Mouse (Mus musculus) intestine, embryonic 15.5 days (tissue): ENCODE measurements around the gene Etnk1. TPM values are rescaled to one million over a fixed set of nuclear protein-coding genes. Genes with fewer than 3 reads are reported as not detected.

Experiments used
- ATAC-seq: fragments of 200-750 bp; cut with Nextera tagmentation; 2 replicates; pipeline ENCODE4 v1.8.0; 2017; ENCODE audit warnings: moderate TSS enrichment, moderate library complexity
- H3K27ac ChIP-seq: fragments of 300-500 bp; sonication (generic); 2 replicates; pipeline ENCODE4 v1.5.1; 2015; ENCODE audit warnings: mild to moderate bottlenecking, inconsistent platforms
- H3K27me3 ChIP-seq: fragments of 300-500 bp; sonication (generic); replicated peaks from 2 replicates; pipeline ENCODE4 v1.6.1; 2015; ENCODE audit warnings: inconsistent platforms
- H3K36me3 ChIP-seq: fragments of 300-500 bp; sonication (generic); 2 replicates; pipeline ENCODE4 v1.6.1; 2015; ENCODE audit warnings: inconsistent platforms
- H3K4me1 ChIP-seq: fragments of 300-500 bp; sonication (generic); replicated peaks from 2 replicates; pipeline ENCODE4 v1.6.1; 2015; ENCODE audit warnings: inconsistent platforms
- H3K4me2 ChIP-seq: fragments of 300-500 bp; sonication (generic); replicated peaks from 2 replicates; pipeline ENCODE4 v1.6.1; 2015; ENCODE audit warnings: mild to moderate bottlenecking, inconsistent platforms
- H3K4me3 ChIP-seq: fragments of 300-500 bp; sonication (generic); replicated peaks from 2 replicates; pipeline ENCODE4 v1.5.1; 2015; ENCODE audit warnings: inconsistent platforms
- H3K9ac ChIP-seq: fragments of 300-500 bp; sonication (generic); 2 replicates; pipeline ENCODE4 v1.6.1; 2015; ENCODE audit warnings: inconsistent platforms
- H3K9me3 ChIP-seq: fragments of 300-500 bp; sonication (generic); 2 replicates; pipeline ENCODE4 v1.6.1; 2016; ENCODE audit warnings: inconsistent platforms
- WGBS: fragments of 180-500 bp; shearing (Covaris S2); methylation state at CpG from one replicate; pipeline ENCODE4 v1.1.7; 2015; 5-methylcytosine and 5-hydroxymethylcytosine counted together
- polyA plus RNA-seq: library from polyadenylated mRNA; unstranded; fragments of >200 nt; fragmentation: Nextera tagmentation; extraction: Ambion mirVana; gene quantifications from 2 replicates; pipeline ENCODE4 v1.2.1, GENCODE M21; 2015

The Etnk1 gene
- polyA plus RNA-seq, 1 experiment from 2014 or later: 17.9 TPM

DNA sequence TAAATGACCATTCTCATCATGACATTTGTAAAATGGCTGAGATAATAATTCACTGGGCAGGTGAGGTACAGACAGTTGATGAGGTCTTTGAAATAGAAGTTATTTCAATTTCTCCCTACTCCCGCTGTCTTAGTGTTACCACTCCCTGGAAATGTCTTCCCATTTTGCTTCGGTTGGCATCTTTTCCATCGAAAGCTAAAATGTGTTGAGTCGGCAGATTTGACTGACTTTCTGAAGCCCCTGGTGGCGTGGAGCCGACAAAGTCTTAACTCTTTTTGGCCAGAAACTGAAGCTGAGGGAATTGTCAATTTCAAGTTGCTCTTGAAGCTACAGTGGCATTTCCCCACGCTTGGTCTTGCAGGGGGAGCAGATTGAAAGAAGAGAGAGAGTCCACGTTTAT, 67.8 kb downstream of the Etnk1 start:
- ATAC-seq: no peak
- Histone ChIP-seq H3K27me3 (no peaks in the 10 kb centered on the region), H3K9me3 (no peaks in the 10 kb centered on the region), H3K9ac (no peak overlapping the region), H3K4me1 (no peaks in the 10 kb centered on the region), H3K36me3 (no peaks in the 10 kb centered on the region), H3K27ac (no peak overlapping the region), H3K4me3 (no peak overlapping the region), H3K4me2 (no peak overlapping the region)
- 82% methylated on average over 8 of the region's 8 CpGs for WGBS

DNA sequence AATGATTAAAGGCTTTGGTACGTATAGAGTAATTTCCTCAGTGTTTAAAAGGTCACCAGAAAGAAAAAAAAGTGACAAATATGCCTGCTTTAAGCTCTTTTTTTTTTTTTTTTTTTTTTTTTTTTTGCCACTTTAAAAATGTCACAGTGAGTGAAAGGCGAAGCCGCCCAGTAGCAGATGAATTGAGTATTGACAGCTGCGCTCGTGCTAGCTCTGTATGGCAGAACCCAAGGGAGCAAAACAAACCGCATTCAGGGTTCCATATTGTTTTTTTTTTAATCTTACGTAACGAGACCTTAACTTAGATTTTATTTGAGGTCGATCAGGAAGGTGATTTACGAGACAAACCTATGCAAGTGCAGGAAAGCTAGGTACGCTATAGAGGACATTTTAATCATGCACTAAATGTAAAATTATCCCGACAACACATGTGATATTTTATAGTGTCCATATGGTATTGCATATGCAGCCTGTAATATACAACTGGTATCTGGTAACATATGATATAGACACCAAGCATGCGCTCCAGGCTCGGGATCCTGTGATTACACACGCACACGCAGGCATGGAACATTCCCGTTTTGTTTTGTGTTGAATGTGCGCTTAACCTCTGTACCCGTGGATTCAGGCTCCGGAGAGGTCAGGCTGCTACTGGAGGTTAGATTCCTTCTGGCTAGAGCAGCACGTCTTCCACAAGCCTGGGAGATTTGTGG, 72.5 kb downstream of the Etnk1 start:
- Histone ChIP-seq H3K9ac (no peak overlapping the region), H3K4me1 (no peaks in the 10 kb centered on the region), H3K27ac (no peak overlapping the region), H3K4me2 (no peak overlapping the region), H3K4me3 (no peak overlapping the region), H3K27me3 (no peaks in the 10 kb centered on the region), H3K9me3 (no peaks in the 10 kb centered on the region), H3K36me3 (no peaks in the 10 kb centered on the region)
- ATAC-seq: no peak
- 80% methylated on average over 21 of the region's 21 CpGs for WGBS

DNA sequence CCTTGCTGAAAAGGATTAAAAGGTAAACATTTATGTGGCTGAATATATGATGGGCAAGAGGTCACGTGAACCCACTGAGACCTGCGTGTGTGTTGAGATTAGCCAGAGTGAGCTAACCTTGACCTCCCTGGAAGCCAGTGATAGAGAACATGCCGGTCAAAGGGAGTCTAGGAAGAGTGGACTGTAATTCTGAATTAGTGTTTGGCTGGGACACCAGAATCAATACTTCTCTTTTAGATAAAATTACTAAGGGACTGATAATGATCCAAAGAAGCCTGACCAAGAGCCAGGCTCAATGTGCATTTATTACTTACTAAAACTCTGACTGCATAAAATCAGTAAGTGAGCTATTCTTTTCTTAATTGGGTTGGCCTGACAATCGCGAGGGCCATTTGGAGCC, 76.2 kb downstream of the Etnk1 start:
- WGBS: 67% methylated on average over 5 of the region's 5 CpGs
- H3K9me3 ChIP-seq: no peaks in the 10 kb centered on the region
- no peak for ATAC-seq
- no peak overlapping the region for H3K27ac ChIP-seq
- no peak overlapping the region for H3K4me3 ChIP-seq
- H3K36me3 ChIP-seq: no peaks in the 10 kb centered on the region
- H3K27me3 ChIP-seq: no peaks in the 10 kb centered on the region
- no peak overlapping the region for H3K9ac ChIP-seq
- H3K4me2 ChIP-seq: no peak overlapping the region
- H3K4me1 ChIP-seq: no peaks in the 10 kb centered on the region

DNA sequence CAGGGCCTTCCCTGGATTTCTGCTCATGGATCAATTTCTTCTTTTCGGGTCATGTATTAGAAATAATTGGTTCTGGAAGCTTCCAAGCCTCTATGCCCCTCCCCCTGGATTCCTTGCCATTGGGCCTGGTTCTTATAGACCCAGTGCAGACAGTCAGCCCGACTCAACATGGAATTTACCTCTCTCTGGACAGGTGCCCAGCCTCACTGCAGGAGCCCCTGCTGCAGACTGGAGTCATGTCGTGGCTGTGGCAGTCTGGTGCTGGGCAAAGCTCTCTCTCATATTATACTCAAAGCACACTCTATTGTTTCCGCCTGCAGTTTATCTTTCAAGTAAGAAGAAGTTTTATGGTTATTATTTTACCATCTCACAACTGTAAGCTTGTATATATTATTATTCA, 90.9 kb downstream of the Etnk1 start:
- H3K4me1 ChIP-seq: no peaks in the 10 kb centered on the region
- H3K9me3 ChIP-seq: no peaks in the 10 kb centered on the region
- no peak overlapping the region for H3K4me2 ChIP-seq
- H3K9ac ChIP-seq: no peak overlapping the region
- H3K36me3 ChIP-seq: no peaks in the 10 kb centered on the region
- H3K27me3 ChIP-seq: no peaks in the 10 kb centered on the region
- H3K27ac ChIP-seq: no peak overlapping the region
- ATAC-seq: no peak
- 76% methylated on average over 4 of the region's 4 CpGs for WGBS
- no peak overlapping the region for H3K4me3 ChIP-seq

DNA sequence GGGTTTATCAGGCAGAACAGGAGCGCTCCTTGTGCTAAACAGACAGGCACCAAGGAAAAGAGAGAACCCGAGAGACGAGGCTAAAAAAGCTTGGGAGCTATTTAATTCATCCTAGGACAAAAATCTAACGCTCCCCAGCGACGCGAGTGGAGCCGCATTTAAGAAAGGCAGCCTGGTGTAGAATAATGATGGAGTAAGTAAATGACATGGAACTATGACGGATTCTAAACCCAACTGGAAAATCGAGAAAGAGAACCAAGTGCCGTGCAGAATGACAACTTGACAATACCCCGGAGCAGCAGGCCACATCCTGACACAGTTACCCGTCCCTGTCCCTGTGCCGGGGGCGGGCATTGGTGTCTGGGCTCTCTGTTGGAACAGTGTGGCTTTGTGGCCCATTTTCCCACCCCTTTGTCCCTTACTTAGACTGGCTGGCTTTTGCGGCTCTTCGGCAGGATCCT, 92.2 kb downstream of the Etnk1 start:
- Histone ChIP-seq H3K4me1 (no peaks in the 10 kb centered on the region), H3K9ac (no peak overlapping the region), H3K27me3 (no peaks in the 10 kb centered on the region), H3K9me3 (no peaks in the 10 kb centered on the region), H3K4me3 (no peak overlapping the region), H3K36me3 (no peaks in the 10 kb centered on the region), H3K27ac (no peak overlapping the region), H3K4me2 (no peak overlapping the region)
- no peak for ATAC-seq
- 74% methylated on average over 17 of the region's 17 CpGs for WGBS

DNA sequence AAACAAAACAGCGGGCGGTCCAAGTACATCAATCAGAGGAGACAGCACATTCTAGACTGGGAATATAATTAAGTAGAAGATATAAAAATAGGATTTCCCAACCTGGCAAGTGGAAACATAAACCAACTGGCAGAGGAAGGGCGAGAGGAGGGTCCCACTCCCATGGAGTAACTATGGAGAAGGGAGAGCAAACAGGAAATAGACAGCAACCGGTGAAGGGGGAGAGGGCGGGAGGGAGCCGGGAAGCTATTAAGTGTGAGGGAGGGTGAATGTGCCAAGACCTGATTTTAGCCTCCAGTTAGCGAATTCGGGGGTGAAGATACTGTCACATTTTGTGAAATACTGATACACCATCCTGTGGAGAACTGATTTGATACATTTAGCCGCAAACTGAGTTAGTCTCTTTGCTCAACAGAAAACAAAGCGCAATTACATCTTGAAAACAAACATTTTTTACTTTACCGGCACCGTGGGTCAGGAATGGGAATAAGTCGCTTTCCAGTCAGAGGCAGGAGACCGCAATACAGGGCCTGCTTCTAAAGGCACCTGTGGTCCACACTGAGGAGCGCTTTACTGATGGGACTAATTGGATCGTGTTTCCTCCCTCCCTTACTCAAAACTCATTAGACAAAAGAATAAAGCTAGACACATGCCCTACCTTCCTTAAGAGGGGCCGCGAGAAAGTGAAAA, 93.0 kb downstream of the Etnk1 start:
- Histone ChIP-seq H3K4me1 (no peaks in the 10 kb centered on the region), H3K9ac (no peak overlapping the region), H3K27ac (no peak overlapping the region), H3K9me3 (no peaks in the 10 kb centered on the region), H3K36me3 (no peaks in the 10 kb centered on the region), H3K27me3 (no peaks in the 10 kb centered on the region), H3K4me2 (no peak overlapping the region), H3K4me3 (no peak overlapping the region)
- ATAC-seq: no peak
- WGBS: 67% methylated on average over 18 of the region's 18 CpGs

DNA sequence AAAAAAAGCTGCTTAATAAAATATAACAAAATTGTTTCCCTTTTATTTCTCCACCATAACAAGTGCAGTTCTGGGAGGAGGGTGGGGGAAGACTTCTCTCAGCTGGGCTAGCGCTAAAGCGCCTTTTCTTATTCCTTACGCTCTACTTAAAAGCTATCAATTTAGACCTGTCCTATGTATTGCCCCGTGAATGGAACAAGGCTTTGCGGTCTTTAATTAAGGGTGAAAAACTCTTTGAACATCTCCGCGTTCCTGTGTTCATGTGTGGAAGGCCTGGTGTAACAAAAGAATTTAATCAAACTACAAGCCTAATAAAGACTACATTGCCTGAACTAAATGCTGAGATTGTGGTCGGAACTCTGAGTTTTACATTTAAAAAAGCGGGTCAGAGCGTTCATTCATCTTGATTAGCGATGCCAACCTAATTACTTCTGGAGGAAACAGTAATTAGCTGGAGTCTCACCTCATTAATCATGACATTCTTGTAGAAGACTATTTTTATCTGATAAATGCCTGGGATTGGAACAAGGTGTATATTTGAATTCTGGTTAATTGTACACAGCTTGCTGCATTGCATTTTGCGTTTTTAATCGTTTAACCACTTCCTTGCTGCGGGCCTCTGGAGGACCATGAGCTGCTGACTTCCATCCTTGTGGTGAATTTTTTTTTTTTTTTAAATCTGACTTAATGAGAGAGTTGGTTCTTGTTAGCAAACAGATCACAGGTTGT, 93.7 kb downstream of the Etnk1 start:
- H3K9me3 ChIP-seq: no peaks in the 10 kb centered on the region
- H3K36me3 ChIP-seq: no peaks in the 10 kb centered on the region
- no peak overlapping the region for H3K9ac ChIP-seq
- ATAC-seq: no peak
- no peak overlapping the region for H3K27ac ChIP-seq
- WGBS: 78% methylated on average over 14 of the region's 14 CpGs
- no peaks in the 10 kb centered on the region for H3K27me3 ChIP-seq
- no peak overlapping the region for H3K4me2 ChIP-seq
- H3K4me1 ChIP-seq: no peaks in the 10 kb centered on the region
- no peak overlapping the region for H3K4me3 ChIP-seq

DNA sequence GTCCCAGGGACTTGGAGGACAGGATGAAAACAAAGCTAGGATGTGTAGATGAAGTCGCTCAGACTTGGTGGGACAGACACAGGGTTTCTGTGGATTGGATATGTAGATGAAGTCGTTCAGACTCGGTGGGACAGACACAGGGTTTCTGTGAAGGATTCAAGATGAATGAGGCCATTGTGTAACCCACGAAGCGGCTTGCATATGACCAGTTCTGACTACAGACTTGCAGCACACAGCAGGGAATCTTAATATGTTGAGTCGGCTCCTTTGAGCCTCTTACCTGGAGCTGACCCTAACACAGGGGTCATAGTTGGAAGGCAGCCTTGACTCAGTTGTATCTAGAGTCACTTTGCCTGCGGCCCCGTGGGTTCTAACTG, 94.3 kb downstream of the Etnk1 start:
- H3K27ac ChIP-seq: no peak overlapping the region
- no peaks in the 10 kb centered on the region for H3K9me3 ChIP-seq
- ATAC-seq: no peak
- H3K9ac ChIP-seq: no peak overlapping the region
- H3K4me1 ChIP-seq: no peaks in the 10 kb centered on the region
- H3K36me3 ChIP-seq: no peaks in the 10 kb centered on the region
- no peaks in the 10 kb centered on the region for H3K27me3 ChIP-seq
- no peak overlapping the region for H3K4me2 ChIP-seq
- 75% methylated on average over 8 of the region's 8 CpGs for WGBS
- no peak overlapping the region for H3K4me3 ChIP-seq

DNA sequence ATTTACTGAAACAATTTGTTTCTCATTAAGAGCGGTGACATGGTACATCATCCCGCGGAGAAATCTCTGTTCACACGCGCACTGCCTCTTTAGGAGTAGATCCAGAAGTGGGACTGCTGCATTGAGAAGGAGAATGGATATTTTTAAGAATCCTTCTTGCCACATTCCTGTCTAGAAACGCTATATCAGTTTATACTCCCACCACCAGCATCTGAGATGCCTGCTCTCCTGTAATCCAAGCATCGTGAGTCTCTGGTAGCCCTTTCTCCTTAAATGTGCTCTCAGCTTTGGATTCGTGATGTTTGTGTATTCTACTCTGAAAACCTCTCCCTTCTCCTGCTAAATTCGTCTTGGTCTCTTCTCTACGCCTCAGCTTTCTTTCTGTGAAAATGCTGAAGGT, 98.5 kb downstream of the Etnk1 start:
- H3K4me1 ChIP-seq: no peaks in the 10 kb centered on the region
- ATAC-seq: no peak
- no peaks in the 10 kb centered on the region for H3K9me3 ChIP-seq
- H3K27ac ChIP-seq: no peak overlapping the region
- H3K36me3 ChIP-seq: no peaks in the 10 kb centered on the region
- H3K4me2 ChIP-seq: no peak overlapping the region
- H3K9ac ChIP-seq: no peak overlapping the region
- no peak overlapping the region for H3K4me3 ChIP-seq
- H3K27me3 ChIP-seq: no peaks in the 10 kb centered on the region
- 88% methylated on average over 10 of the region's 10 CpGs for WGBS

DNA sequence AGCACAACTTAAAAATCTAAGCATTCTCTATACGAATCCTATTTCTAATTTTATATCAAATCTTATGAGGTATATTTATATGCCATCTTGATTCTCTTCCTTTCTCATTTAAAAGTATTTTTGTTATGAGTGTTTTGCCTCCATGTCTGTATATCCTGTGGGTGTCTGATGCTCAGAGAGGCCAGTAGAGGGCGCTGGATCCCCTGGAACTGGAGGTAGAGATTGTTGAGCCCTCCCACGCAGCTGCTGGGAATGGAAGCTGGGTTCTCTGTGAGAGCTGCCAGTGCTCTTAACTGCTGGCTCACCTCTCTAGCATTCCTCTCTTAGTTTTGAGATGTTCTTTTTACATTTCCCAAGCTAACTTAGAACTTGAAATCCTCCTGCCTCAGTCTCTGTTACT, 112.2 kb downstream of the Etnk1 start:
- Histone ChIP-seq H3K27me3 (no peaks in the 10 kb centered on the region), H3K9me3 (no peaks in the 10 kb centered on the region), H3K4me2 (no peak overlapping the region), H3K4me1 (no peaks in the 10 kb centered on the region), H3K36me3 (no peaks in the 10 kb centered on the region), H3K4me3 (no peak overlapping the region), H3K9ac (no peak overlapping the region), H3K27ac (no peak overlapping the region)
- no peak for ATAC-seq
- 47% methylated on average over 3 of the region's 3 CpGs for WGBS
